Mouse (Mus musculus): ENCODE data around the gene Ccnjl.
A peak's percentile ranks its signal among the peaks of the same experiment; 100 is the strongest.

Gene Ccnjl

DNA sequence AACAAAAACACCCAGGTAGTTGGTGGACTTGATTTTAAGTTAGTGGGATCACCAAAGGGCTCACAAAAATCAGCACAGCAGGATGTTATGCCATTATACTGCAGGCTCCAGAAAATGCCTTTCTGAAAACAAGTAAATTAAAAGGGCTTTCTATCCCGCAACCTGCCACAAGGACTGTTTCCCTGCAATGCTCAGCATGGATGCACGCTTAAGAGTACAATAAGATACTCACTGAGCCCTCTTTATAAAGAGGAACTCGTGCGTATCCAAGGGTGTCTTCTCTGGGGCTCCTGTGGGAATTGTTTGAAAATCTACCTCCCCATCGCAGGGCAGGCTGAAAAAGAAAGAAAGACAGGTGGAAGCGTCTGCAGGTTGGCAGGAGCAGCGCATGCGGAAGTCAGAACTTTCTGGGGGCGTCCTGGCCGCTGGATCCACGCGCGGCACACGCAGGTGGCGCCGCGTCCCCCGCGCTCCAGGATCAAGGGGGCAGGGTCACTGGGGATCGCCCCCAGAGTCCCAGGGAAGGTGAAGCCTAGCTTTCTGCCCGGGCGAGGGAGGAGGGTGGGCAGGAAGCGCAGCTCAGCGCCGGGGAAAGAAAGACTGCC lies 404 bp upstream of the Ccnjl start:
- no peak for DNase-seq

DNA sequence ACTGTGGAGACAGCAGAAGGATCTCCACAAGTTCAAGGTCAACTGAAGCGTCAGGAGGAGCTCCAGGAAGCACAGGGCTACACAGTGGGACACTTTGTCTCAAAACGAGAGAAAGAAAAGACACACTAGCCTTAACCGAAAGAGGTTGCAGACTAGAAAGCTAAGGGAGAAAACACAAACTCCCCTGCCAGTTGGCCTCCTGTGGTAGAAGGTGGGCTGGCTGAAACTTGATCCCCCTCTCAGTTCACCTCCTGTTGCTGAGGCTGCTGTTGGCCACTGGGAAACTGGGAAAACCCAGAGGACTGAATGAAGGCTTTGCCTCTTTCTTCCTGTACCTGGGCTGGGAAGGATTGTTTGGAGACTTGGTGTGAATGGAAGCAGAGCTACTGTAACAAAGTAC lies 1.5 kb downstream of the Ccnjl start:
- no peak for DNase-seq

DNA sequence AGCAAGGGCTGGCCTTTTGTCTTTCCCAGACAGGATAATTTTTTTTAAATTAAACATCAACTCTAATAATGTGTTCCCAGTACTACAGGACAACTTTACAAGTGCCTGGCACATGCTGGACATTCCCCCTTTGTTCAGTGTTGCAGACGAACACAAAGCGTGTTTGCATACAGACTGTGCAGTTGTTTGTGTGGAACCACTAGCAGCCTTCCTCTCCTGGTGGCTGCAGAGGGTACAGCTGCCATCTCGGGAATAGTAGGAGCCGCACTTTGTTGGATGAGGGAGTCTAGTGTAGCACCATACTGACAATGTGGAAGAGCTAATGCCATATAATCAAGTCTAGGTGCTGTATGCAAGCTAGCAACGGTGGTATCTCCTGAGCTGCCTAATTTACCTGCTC lies 3.0 kb downstream of the Ccnjl start:
- DNase-seq, result no peak

DNA sequence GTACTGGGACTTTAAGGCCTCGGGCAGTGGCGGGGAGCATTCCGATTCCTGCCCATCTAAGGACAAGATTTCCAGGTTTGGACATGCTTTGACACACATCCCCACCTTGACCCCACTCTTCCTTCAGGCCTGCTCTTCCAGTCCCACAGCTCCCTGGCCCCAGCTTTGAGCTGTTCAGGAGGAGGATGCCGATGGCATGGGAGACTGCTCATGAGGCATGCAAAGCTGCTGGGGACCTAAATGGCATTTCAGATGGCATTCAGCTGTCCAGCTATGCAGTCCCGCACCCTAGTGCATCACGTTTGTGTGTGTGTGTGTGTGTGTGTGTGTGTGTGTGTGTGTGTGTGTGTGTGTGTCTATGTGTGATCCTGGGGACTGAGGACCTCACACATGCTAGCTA lies 8.5 kb downstream of the Ccnjl start:
- DNase-seq, result no peak

DNA sequence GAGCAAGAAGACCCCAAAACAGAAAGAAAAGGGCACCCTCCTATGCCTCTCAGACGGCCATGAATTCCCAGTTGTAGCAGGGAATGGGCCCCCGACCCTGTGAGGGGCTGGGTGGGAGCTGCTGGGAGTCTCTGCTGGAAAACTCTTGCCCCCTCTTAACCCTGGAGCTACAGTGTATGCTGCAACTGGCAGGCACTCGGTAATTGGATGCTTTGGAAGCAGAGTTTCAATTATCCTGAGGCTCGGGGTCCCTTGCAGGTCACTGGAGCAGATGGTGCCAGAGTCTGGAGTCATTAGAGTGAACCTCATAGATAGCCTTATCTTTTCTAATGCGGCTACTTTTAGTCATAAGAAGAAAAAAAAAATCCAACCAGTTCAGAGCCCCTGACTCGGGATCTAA lies 11.3 kb downstream of the Ccnjl start:
- no peak for DNase-seq

DNA sequence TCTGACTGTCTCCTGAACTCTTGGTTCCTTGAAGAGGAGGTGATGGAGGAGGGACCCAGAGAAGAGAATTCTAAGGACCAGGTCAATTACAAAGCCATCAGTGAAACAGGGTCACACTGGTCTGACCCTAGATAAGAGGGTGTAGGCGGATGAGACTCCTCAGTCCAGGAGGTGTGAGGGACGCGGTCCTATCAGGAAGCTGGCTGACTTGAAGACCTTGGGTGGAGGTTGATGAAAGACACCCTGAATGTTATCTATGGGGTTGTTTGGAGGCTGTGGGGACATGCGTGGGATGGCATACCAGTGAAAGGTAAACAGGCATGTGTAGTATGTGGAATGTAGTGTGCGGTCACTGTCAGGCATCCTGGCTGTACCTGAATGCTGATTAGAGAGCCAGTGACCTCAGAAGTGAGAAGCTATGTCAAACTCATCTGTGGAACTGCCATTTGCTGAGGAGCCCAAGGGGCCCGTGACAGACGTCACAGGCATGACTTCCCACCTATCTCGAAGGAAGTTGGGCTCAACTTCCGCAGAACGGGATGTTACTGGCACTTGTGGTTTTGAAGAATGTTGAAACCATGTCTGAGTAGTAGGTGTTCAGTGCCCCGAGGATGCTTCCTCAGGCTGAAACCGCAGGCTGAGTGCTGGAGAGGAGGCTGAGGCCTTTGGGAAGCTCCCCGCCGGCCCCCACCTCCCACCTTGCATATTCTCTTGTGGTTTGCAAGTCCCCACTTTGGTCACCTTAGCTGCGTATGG lies 15.3 kb downstream of the Ccnjl start:
- DNase-seq, result no peak

DNA sequence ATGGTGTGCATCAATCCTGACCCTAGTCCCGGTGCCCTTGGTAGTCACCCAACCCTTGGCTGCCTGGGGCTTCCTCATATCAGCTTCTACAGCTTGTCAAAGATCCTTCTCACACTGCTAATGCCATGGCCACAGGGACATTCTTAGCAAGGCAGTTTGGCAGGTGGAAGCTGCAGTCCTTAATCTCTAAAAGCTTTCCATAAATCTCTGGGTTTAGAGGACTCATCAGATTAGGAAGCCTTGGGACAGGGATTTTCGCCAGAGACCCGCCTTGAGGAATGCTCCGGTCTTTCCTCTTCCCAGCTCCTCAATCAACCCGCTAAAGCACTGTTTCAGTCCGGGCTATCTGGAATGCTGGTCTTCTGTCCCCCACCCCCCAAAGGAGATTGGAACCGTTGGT lies 16.2 kb downstream of the Ccnjl start:
- DNase-seq, result no peak

DNA sequence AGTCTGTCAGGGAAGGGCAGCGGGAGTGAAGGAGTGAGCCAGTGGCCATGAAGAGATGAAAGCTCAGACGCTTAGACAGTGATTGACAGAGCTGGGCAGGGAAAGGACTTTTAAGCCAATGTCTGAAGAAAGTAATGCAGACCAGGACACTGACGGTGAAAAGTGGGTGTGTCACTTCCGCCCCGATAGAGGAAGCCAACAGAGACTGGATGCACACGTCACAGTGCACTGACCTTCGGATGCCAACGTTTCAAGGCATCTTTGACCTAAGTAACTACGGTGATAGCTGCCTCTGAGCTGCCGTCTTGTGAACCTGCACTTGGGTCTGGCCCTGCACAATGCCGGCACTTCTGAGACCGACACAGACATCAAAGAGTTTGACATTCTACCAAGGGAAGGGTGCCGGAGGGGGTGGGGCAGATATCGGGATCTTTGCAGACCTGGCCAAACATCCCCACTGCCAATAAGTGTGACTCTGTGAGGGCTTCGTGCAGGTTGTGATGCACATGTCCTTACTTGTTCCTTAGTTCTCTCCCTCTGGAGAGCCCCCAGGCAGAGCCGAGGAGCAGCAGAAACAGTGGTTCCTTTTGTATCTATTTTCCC lies 17.4 kb downstream of the Ccnjl start:
- no peak for DNase-seq

DNA sequence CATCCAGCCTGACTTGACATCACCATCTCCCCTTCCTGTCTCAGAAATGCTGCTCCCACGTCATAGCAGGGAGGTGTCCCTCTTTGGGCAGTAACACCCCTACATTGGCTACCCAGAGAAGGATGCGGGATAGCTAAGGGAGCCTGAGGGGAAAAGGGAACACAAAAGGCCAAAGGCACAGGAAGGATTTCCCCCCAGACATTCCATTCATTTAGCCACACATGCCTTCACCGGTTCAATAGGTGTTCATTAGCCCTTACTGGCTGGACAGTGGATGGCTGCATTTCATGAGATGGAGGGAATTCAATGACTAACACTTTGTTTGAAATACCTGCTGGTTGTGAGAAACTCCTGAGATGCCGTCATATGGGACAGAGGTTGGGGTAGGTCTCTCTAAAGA lies 18.1 kb downstream of the Ccnjl start:
- DNase-seq, result no peak

DNA sequence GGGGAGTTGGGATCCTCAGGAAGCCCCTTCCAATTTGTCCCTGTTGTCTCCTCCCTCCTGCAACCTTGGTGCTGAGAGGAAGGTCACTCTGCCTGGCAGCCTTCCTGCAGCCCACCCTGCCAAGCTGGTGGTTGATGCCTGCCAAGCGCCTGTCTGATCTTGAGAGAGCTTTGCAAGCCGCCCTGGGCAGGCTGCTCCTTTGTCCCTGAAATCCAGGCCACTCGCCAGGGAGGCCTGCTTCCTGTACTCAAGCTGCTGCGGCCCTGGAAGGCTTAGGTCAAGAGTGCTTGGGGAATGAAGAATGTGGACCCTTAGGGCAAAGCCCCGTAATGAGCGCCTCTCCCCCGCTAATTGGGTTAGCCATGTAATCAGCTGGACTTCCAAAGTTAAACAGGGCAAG lies 19.6 kb downstream of the Ccnjl start:
- peak; percentile 85 to 86 for DNase-seq

DNA sequence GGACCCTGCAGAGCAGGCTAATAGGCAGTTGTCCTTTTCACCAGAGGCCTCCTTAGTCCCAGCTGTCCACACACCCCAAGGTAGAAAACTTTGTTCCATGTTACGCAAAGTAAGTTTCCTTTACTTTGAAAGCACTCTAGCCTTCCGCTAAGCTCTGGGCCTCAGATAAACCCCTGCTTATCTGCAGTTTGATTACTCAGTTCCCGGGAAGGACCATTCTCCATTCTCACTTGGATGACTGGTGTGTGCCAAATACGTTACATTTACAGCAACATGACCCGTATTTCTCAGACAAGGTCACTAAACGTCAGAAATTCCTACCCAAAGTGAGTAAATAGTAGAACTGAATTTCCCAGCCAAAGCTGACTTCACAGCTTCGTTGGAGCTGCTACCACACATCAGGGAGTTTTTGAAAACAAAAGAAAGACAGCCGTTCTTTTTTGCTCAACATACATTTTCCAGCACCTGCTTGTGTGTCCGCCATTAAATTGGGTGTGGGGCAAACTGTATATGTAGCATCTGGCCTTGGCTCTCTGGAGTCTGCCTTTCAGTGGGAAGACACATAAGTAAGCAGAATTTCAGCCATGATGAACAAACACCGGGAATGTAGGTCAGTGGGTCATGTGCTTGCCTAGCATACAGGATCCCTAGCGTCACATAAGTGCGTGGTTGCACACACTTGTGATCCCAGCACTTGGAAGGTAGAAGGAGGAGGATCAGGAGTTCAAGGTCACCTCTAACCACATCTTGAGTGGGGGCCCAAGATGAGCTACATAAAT lies 20.3 kb downstream of the Ccnjl start:
- DNase-seq, result peak in 1 of 2 experiments; percentile 22

DNA sequence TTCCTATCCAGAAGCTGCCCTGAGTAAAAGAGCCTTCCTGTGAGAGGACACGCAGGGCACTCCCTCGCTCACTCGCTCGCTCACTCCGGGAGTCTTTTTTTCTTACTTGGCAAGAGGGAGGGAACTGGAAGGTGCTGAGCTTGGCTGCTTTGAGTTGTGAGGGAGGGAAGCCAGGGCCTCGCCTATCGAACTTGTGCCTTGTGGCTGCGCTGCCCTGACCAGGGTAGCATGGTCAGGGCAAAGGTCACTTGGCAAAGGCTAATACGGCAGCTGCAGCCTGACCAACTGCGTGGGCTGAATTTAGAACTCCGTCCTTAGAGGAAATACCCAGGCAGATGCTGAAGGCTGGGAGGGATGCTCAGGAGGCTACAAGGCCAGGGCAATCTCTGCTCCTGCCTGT lies 21.1 kb downstream of the Ccnjl start:
- peak; percentile 43 to 52 for DNase-seq

DNA sequence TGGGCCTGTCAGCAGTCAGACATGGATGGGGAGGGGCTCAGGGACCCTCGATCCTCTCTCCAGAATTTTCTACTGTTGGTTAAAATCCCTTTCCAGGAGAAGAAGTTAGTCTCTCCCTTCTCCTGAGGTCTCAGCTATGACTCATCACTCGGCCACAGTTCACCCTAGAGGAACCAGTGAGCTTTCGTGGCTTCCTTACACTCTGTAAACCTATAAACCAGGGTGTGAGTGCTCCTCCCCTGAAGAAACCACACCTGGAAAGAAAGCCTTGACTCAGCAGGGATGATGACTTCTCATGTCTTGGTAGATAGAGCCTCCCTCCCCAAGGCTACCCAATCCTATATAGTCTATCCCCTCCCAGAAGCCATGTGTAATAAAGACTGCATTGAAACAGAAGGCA lies 23.2 kb downstream of the Ccnjl start:
- DNase-seq, result no peak

DNA sequence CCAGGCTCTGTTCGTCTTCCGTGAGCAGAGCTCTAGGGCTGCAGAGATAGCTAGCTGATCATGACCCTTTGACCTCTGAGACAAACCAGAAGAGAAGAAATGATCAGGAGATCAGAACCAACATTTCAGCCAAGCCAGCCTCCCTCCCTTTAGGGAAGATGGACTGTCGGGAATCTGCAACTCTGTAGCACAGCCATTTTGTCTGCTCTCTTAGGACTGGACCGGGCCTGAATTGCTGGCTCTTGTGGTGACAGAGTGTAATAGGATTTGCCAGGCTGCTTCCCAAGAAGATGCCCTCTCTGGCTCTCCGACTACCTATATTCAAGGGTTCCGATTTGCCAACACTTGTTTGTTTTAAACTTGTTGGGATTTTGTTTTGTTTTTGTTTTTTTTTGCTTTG lies 24.1 kb downstream of the Ccnjl start:
- no peak for DNase-seq

DNA sequence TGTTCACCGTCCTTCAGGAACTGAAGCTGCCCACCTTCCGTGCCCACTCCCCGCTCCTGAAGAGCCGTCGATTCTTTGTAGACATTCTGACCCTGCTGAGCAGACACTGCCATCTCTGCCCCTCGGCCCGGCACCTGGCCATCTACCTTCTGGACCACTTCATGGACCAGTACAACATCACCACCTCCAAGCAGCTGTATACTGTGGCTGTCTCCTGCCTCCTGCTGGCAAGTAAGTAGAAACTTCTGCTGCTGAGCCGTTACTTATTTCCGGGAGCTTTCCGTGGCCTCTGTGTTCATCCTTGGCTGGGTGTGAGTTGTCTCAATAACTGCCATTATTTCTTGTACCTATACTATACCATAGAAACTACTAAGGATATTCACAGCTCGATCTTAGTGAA lies 28.0 kb downstream of the Ccnjl start:
- no peak for DNase-seq

DNA sequence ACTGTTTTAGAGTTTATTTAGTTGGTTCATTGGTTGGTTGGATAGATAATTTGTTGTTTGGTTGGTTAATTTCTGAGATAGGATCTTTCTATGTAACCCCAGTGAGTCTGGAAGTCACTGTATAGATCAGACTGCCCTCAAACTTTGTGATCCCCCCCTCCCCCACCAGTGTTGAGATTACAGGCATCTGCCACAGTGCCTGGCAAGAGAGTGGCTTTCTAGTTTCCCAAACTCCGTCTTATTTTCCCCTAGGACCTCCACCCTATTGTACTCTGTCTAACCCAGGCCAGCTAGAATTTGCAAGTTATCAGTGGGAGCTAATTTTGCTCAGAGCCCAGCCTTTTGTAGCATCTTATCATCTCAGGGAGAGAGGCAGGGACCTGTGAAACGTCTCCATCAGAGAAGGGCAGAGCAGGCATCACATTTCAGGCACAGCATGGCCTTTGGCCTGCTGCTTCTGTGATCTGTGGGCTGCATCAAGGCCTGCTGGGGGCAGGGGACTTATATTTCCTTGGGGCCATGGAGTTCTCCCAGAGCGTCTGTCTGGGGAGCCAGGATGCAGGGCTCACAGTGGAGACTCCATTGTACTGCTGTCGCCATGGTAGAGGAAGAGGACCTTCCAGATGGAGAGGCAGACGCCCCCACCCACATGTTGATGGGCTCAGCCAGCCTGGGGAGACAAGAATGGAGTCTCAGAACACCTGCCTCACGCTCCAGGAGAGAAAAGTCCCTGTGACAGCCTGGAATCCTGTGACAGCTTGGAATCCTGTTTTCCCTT lies 31.1 kb downstream of the Ccnjl start:
- DNase-seq, result no peak

DNA sequence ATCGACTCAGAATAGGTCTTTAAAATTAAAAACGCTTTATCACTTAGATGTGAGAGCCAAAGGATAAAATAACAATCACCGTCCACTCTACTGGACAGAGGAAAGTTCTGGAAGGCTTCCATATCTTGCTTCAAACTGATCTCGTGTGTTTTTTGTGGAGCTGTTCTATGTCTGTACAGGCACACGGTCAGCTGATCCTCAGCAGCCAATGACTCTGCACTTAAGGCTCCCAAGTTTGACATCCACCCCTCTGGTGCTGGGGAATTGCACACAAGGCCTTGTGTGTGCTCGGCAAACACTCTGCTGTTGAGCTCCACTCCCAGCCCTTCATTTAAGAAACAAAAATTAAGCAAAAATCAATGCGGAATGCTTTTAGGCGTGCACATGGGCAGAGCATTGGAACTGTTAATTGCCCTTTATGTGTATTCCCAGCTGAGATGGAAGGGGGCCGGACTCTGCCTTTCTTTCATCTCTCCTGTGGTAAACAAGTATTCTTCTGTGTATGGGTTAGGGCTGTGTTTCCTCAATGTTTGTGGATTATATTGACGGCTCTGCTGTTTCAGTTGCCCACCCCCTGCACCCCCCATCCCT lies 35.2 kb downstream of the Ccnjl start:
- DNase-seq, result no peak

DNA sequence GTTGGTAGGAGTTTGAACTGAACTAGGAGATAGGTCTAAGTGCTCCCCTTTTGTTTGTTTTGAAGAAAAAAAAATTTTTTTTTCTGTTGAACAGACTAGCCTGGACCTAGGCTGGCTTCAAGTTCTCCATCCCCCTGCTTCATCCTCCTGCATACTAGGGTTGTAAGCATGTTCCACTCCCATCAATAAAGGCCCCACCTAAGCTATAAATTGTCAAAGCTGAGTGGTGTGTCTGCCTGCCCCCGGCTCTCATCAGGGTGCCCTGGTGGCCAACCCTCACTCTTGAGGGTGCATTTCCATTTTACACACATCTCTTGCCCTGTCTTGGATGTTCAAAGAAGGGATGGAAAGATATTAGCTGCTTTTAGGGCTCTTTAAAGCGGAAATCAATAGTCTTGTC lies 36.8 kb downstream of the Ccnjl start:
- DNase-seq, result no peak

DNA sequence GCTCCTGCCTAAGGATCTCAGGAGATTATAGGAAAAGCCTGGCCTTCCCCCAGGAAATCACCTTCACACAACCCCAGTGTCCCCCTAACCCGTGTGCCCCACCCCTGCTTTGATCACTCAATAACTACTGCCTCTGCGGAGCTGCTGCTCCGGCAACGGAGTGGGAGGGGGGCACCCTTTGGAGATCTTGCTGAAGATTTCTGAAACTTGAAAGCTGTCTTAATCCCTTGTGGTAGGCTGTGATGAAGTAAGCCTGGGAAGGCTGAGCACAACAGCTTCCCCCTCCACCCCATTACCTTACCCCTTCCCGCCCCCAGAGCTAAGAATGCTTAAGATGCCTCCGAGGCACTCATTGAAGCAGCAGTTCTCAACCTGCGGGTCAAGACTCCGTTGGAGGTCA lies 37.3 kb downstream of the Ccnjl start:
- DNase-seq, result no peak

DNA sequence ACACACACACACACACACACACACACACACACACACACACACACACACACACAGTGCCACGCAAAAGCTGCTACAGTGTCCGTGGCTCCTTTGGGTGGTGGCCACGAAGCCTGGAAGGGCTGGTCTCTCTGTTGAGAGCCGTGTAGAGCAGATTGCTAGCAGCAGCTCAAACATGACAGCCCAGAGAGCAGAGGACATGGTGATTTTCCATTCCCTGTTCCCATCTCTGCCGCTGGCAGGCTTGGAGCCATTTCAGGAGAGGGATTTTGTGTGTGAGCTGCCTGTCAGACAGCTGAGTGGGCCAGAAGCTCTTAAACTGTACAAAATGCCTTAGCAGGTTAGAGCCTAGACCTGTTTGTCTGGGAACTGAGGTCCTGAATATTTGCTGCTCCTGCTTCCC lies 38.1 kb downstream of the Ccnjl start:
- peak; percentile 23 to 35 for DNase-seq

DNA sequence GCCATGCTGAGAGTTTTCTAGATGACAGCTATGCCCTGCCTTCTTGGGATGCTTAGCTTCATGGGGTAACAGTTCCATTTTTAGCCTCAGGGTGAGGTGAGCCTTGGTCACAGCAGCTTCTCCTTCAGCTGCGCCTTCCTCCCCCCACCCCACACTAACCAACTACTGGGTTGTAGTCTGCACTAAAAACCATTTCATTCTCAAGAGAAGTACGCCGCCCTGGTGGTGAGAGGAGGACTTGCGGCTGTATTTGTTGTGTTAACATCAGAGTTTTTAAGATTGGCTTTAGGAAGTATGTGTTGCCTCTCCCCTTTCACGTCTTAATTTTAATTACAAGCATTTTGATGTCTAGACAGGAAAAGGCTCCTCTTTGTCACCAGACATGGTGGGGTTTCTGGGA lies 39.7 kb downstream of the Ccnjl start:
- DNase-seq, result peak in 1 of 2 experiments; percentile 43

DNA sequence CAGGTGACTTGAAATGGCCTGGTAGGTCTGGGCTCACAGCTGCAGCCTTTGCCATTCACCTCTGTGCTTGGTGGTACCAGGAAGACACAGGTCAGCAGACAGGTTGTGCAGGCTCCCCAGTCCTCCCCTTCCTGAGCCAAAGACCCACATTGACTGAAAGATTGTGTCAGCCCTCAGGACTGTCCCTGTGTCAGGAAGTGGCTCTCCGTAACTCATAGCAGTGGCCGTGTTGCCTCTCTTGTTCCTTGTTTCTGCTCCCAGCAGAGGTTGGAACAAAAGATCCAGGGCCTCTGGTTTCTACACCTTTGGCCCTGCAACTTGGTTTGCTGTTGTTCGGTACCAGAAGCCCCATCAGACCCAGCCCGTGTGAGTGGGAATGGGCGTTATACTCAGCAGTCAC lies 40.6 kb downstream of the Ccnjl start:
- no peak for DNase-seq

DNA sequence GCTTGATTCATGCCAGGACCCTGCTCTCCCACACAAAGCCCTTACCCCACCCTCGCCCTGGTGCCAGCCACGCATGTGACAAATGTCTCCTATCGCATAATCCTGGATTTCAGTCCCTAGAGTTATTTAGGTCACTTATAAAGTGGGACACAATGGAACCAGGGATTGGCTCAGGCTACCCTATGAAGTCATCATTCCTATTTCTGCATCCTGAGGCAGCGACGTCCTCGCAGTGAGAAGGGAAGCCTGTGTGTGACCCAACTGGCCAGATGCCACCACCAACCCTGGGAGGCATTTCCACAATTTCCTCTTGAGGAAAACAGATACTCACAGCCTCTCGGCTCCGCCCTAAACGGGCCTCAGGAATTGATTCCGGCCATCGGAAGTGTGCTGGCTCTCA lies 41.0 kb downstream of the Ccnjl start:
- peak; percentile 93 to 94 for DNase-seq

Data from cerebellum, adult 18-20 months (tissue).